Mouse (Mus musculus) hindbrain, postnatal 0 days (tissue): ENCODE data around the gene Arhgef39. TPM values are rescaled to one million over a fixed set of nuclear protein-coding genes. Genes with fewer than 3 reads are reported as not detected.

Experiments used
- ATAC-seq: fragments of 200-750 bp; cut with Nextera tagmentation; 2 replicates; pipeline ENCODE4 v1.8.0; 2017; ENCODE audit warnings: mild to moderate bottlenecking, moderate TSS enrichment, moderate library complexity
- DNase-seq: peaks from one replicate; pipeline ENCODE4 v3.0.0-alpha.2; 2015; ENCODE audit warnings: low spot score
- H3K27ac ChIP-seq: fragments of 300-500 bp; sonication (generic); 2 replicates; pipeline ENCODE4 v1.5.1; 2014; ENCODE audit warnings: mild to moderate bottlenecking
- H3K27me3 ChIP-seq: fragments of 300-500 bp; sonication (generic); 2 replicates; pipeline ENCODE4 v1.6.1; 2014; ENCODE audit warnings: low read length, mixed read lengths; ENCODE audit not compliant: insufficient read depth
- H3K36me3 ChIP-seq: fragments of 300-500 bp; sonication (generic); 2 replicates; pipeline ENCODE4 v1.6.1; 2014; ENCODE audit warnings: low read length, mixed read lengths; ENCODE audit not compliant: insufficient read depth
- H3K4me1 ChIP-seq: fragments of 300-500 bp; sonication (generic); 2 replicates; pipeline ENCODE4 v1.6.1; 2014; ENCODE audit warnings: antibody characterized with exemption, low read length, mixed read lengths; ENCODE audit not compliant: insufficient read depth
- H3K4me2 ChIP-seq: fragments of 300-500 bp; sonication (generic); 2 replicates; pipeline ENCODE4 v1.6.1; 2014; ENCODE audit warnings: low read depth, mild to moderate bottlenecking, low read length, moderate library complexity, mixed read lengths
- H3K4me3 ChIP-seq: fragments of 300-500 bp; sonication (generic); 2 replicates; pipeline ENCODE4 v1.5.1; 2014; ENCODE audit warnings: low read length
- H3K9ac ChIP-seq: fragments of 300-500 bp; sonication (generic); replicated peaks from 2 replicates; pipeline ENCODE4 v1.6.1; 2014; ENCODE audit warnings: mild to moderate bottlenecking, low read length, moderate library complexity, mixed read lengths
- H3K9me3 ChIP-seq: fragments of 300-500 bp; sonication (generic); 2 replicates; pipeline ENCODE4 v1.6.1; 2016; ENCODE audit warnings: low read length, mixed read lengths
- CTCF ChIP-seq: IDR thresholded peaks from 2 replicates; pipeline ENCODE4 v1.5.1; 2016; ENCODE audit warnings: antibody characterized with exemption, control low read depth, low read depth
- WGBS: fragments of 180-500 bp; shearing (Covaris S2); extraction: QIAGEN DNeasy Blood & Tissue Kit; methylation state at CpG from one replicate; pipeline ENCODE4 v1.1.7; 2014; 5-methylcytosine and 5-hydroxymethylcytosine counted together
- polyA plus RNA-seq: library from polyadenylated mRNA; unstranded; fragments of >200 nt; fragmentation: Nextera tagmentation; extraction: Ambion mirVana; gene quantifications from 2 replicates; pipeline ENCODE4 v1.2.1, GENCODE M21; 2015
- total RNA-seq: library from RNA; depleted of rRNA; stranded (reverse); fragments of >200 nt; gene quantifications from 2 replicates; pipeline ENCODE4 v1.2.3, GENCODE M21; 2014; rRNA removed

Arhgef39 gene
- total and polyA plus RNA-seq, 2 experiments from 2014 or later: 4.5 to 6.9 TPM

- Histone ChIP-seq H3K36me3 (no peaks in the 10 kb centered on the region), H3K4me1 (peaks cover 11% of the 10 kb centered on the region; the same call in 1 of the 2 replicates), H3K27ac (no peak within 1 kb of the TSS), H3K27me3 (no peaks in the 10 kb centered on the region; the same call in 1 of the 2 replicates), H3K9ac (no peak within 1 kb of the TSS), H3K9me3 (no peaks in the 10 kb centered on the region), H3K4me3 (peak within 1 kb of the TSS; percentile 11), H3K4me2 (peak within 1 kb of the TSS; percentile 41)
- DNase-seq: peak; percentile 34
- no peak for ATAC-seq
- 0 out of 2 replicates have a peak, but pooled peaks have one; percentile 16 for TF ChIP-seq CTCF
- 27% methylated on average over 20 of the region's 20 CpGs for WGBS
Observed at GRCm38 (mm10) chr4:43454041-43454836, 45.3 kb downstream of the Arhgef39 start, which contains the start of gene Cd72. Gene Cd72 (minus strand): TSS chr4:43454628.

- Histone ChIP-seq H3K4me3 (peak overlapping the region; percentile 11), H3K4me2 (peak overlapping the region; percentile 41), H3K9ac (no peak overlapping the region), H3K27ac (no peak overlapping the region), H3K27me3 (no peaks in the 10 kb centered on the region; the same call in 1 of the 2 replicates), H3K4me1 (peaks cover 11% of the 10 kb centered on the region; the same call in 1 of the 2 replicates), H3K9me3 (no peaks in the 10 kb centered on the region), H3K36me3 (no peaks in the 10 kb centered on the region)
- TF ChIP-seq CTCF: no peak
- no peak for DNase-seq
- no peak for ATAC-seq
- WGBS: under 1% methylated on average over 16 of the region's 18 CpGs
Observed at GRCm38 (mm10) chr4:43453413-43453812, 46.1 kb downstream of the Arhgef39 start.

- no peak overlapping the region for H3K4me2 ChIP-seq
- H3K4me3 ChIP-seq: no peak overlapping the region
- no peak for DNase-seq
- 60% methylated on average over 11 of the region's 11 CpGs for WGBS
- ATAC-seq: no peak
- H3K9ac ChIP-seq: no peak overlapping the region
- peaks cover 5% of the 10 kb centered on the region for H3K36me3 ChIP-seq
- H3K4me1 ChIP-seq: peaks cover 11% of the 10 kb centered on the region; the same call in 1 of the 2 replicates
- no peak overlapping the region for H3K27ac ChIP-seq
- no peak for TF ChIP-seq CTCF
- H3K9me3 ChIP-seq: no peaks in the 10 kb centered on the region
- H3K27me3 ChIP-seq: no peaks in the 10 kb centered on the region; the same call in 1 of the 2 replicates
Observed at GRCm38 (mm10) chr4:43452315-43452714, 47.2 kb downstream of the Arhgef39 start.

GRCm38 (mm10) chr4:43448554-43448953 is 50.9 kb downstream of the Arhgef39 start:
- no peak for TF ChIP-seq CTCF
- H3K27me3 ChIP-seq: no peaks in the 10 kb centered on the region
- peaks cover 13% of the 10 kb centered on the region for H3K4me1 ChIP-seq
- DNase-seq: peak; percentile 40
- no peak overlapping the region for H3K27ac ChIP-seq
- H3K4me3 ChIP-seq: no peak overlapping the region
- peaks cover 29% of the 10 kb centered on the region for H3K36me3 ChIP-seq
- no peak overlapping the region for H3K9ac ChIP-seq
- no peak for ATAC-seq
- H3K4me2 ChIP-seq: no peak overlapping the region
- 81% methylated on average over 3 of the region's 3 CpGs for WGBS
- H3K9me3 ChIP-seq: no peaks in the 10 kb centered on the region

GRCm38 (mm10) chr4:43447251-43447650 is 52.2 kb downstream of the Arhgef39 start:
- H3K9ac ChIP-seq: no peak overlapping the region
- no peaks in the 10 kb centered on the region for H3K9me3 ChIP-seq
- H3K27me3 ChIP-seq: no peaks in the 10 kb centered on the region
- ATAC-seq (no peak), DNase-seq (no peak)
- H3K4me2 ChIP-seq: no peak overlapping the region
- WGBS: 72% methylated on average over 13 of the region's 13 CpGs
- H3K4me3 ChIP-seq: no peak overlapping the region
- peaks cover 29% of the 10 kb centered on the region for H3K36me3 ChIP-seq
- H3K4me1 ChIP-seq: peaks cover 9% of the 10 kb centered on the region
- no peak overlapping the region for H3K27ac ChIP-seq
- no peak for TF ChIP-seq CTCF

Other genes starting within 250 kb of the Arhgef39 start
- gene Atp8b5, start 232.5 kb downstream of the Arhgef39 start, total RNA-seq: 0.32 and 2.4 TPM in 2 replicates
- gene Atp8b5, start 232.5 kb downstream of the Arhgef39 start, polyA plus RNA-seq: 0.44 and 0.54 TPM in 2 replicates
- gene Rusc2, start 117.7 kb downstream of the Arhgef39 start, total RNA-seq: 151 and 189 TPM in 2 replicates
- gene Rusc2, start 117.7 kb downstream of the Arhgef39 start, polyA plus RNA-seq: 51.3 and 63.8 TPM in 2 replicates
- 0.61 and 1.4 TPM in 2 replicates for gene Fam166b, start 70.6 kb downstream of the Arhgef39 start, total RNA-seq
- gene Fam166b, start 70.6 kb downstream of the Arhgef39 start, polyA plus RNA-seq: 1.6 TPM in 2 replicates
- 157 and 171 TPM in 2 replicates for gene Tesk1, start 57.8 kb downstream of the Arhgef39 start, total RNA-seq
- gene Tesk1, start 57.8 kb downstream of the Arhgef39 start, polyA plus RNA-seq: 16.2 and 17.8 TPM in 2 replicates
- gene Cd72, start 45.1 kb downstream of the Arhgef39 start, total RNA-seq: not detected in 2 replicates
- 4.4 and 4.7 TPM in 2 replicates for gene Cd72, start 45.1 kb downstream of the Arhgef39 start, polyA plus RNA-seq
- 0.90 TPM in 1 of 2 replicates, not detected in the other for gene Sit1, start 16.0 kb downstream of the Arhgef39 start, total RNA-seq
- gene Sit1, start 16.0 kb downstream of the Arhgef39 start, polyA plus RNA-seq: not detected in 2 replicates
- gene Ccdc107, start 6.8 kb downstream of the Arhgef39 start, total RNA-seq: 36.6 and 89.9 TPM in 2 replicates
- gene Ccdc107, start 6.8 kb downstream of the Arhgef39 start, polyA plus RNA-seq: 104 and 108 TPM in 2 replicates
- gene Car9, start 7.3 kb upstream of the Arhgef39 start, total RNA-seq: 0.26 TPM in 1 of 2 replicates, not detected in the other
- 0.50 and 1.1 TPM in 2 replicates for gene Car9, start 7.3 kb upstream of the Arhgef39 start, polyA plus RNA-seq
- gene Tpm2, start 24.1 kb upstream of the Arhgef39 start, total RNA-seq: 2.4 and 5.9 TPM in 2 replicates
- 7.7 and 9.4 TPM in 2 replicates for gene Tpm2, start 24.1 kb upstream of the Arhgef39 start, polyA plus RNA-seq
- gene Creb3, start 62.6 kb upstream of the Arhgef39 start, total RNA-seq: 40.1 and 75.9 TPM in 2 replicates
- gene Creb3, start 62.6 kb upstream of the Arhgef39 start, polyA plus RNA-seq: 77.9 and 82.8 TPM in 2 replicates
- 43.0 and 51.0 TPM in 2 replicates for gene Tln1, start 63.0 kb upstream of the Arhgef39 start, total RNA-seq
- 69.9 and 70.3 TPM in 2 replicates for gene Tln1, start 63.0 kb upstream of the Arhgef39 start, polyA plus RNA-seq
- 18.9 and 31.2 TPM in 2 replicates for gene Rgp1, start 79.0 kb upstream of the Arhgef39 start, total RNA-seq
- gene Rgp1, start 79.0 kb upstream of the Arhgef39 start, polyA plus RNA-seq: 11.5 and 13.5 TPM in 2 replicates
- 34.0 and 36.3 TPM in 2 replicates for gene Gba2, start 79.2 kb upstream of the Arhgef39 start, total RNA-seq
- 45.4 and 47.6 TPM in 2 replicates for gene Gba2, start 79.2 kb upstream of the Arhgef39 start, polyA plus RNA-seq
- not detected in 2 replicates for gene Msmp, start 84.8 kb upstream of the Arhgef39 start, total RNA-seq
- gene Msmp, start 84.8 kb upstream of the Arhgef39 start, polyA plus RNA-seq: 1.2 and 1.9 TPM in 2 replicates
- gene Npr2, start 132.2 kb upstream of the Arhgef39 start, total RNA-seq: 25.0 and 41.3 TPM in 2 replicates
- gene Npr2, start 132.2 kb upstream of the Arhgef39 start, polyA plus RNA-seq: 8.8 and 8.9 TPM in 2 replicates
- gene Spag8, start 153.9 kb upstream of the Arhgef39 start, total RNA-seq: 6.8 and 17.0 TPM in 2 replicates
- 7.8 and 8.2 TPM in 2 replicates for gene Spag8, start 153.9 kb upstream of the Arhgef39 start, polyA plus RNA-seq
- gene Hint2, start 156.8 kb upstream of the Arhgef39 start, total RNA-seq: 86.8 and 131 TPM in 2 replicates
- gene Hint2, start 156.8 kb upstream of the Arhgef39 start, polyA plus RNA-seq: 98.7 and 107 TPM in 2 replicates
- gene Tmem8b, start 169.3 kb upstream of the Arhgef39 start, total RNA-seq: 25.3 and 31.6 TPM in 2 replicates
- 10.3 and 11.4 TPM in 2 replicates for gene Tmem8b, start 169.3 kb upstream of the Arhgef39 start, polyA plus RNA-seq
- gene Fam221b, start 169.4 kb upstream of the Arhgef39 start, total RNA-seq: not detected in 2 replicates
- gene Fam221b, start 169.4 kb upstream of the Arhgef39 start, polyA plus RNA-seq: 1.4 and 1.6 TPM in 2 replicates
- 0.36 TPM in 1 of 2 replicates, not detected in the other for gene Olfr70, start 201.1 kb upstream of the Arhgef39 start, total RNA-seq
- gene Olfr70, start 201.1 kb upstream of the Arhgef39 start, polyA plus RNA-seq: not detected in 2 replicates
- gene Olfr71, start 210.6 kb upstream of the Arhgef39 start, total RNA-seq: not detected in 2 replicates
- not detected in 2 replicates for gene Olfr71, start 210.6 kb upstream of the Arhgef39 start, polyA plus RNA-seq
- 0.73 and 1.8 TPM in 2 replicates for gene Hrct1, start 227.5 kb upstream of the Arhgef39 start, total RNA-seq
- gene Hrct1, start 227.5 kb upstream of the Arhgef39 start, polyA plus RNA-seq: 0.70 and 0.92 TPM in 2 replicates
- gene Spaar, start 230.3 kb upstream of the Arhgef39 start, total RNA-seq: 0.10 and 0.22 TPM in 2 replicates
- gene Spaar, start 230.3 kb upstream of the Arhgef39 start, polyA plus RNA-seq: 0.08 and 0.13 TPM in 2 replicates